Mouse (Mus musculus) heart, postnatal 10 days (tissue): ENCODE results near the gene Idi2. TPM values are rescaled to one million over a fixed set of nuclear protein-coding genes. Genes with fewer than 3 reads are reported as not detected.
"Not testable (repeated sequence)": the region's sequence is repeated elsewhere in the genome, so short reads cannot be mapped to it uniquely, and the experiment has no call there.

Experiments used
- DNase-seq, 2 experiments: peaks; one replicate each; pipeline ENCODE4 v3.0.0; 2021
- intact Hi-C: fragments of 180-260 bp; cut with DNase I; formaldehyde crosslinking; loops from one replicate; pipeline ENCODE4 v1.15.1; 2025
- microRNA-seq, 2 experiments: library from miRNA; unstranded; fragments of <30 nt; microRNA quantifications; one replicate each; pipeline ENCODE4 v1.2.0; 2022
- total RNA-seq, 2 experiments: library from RNA; stranded (reverse); gene quantifications; 2 replicates each; pipeline ENCODE4 v1.2.3; 2021

Gene Idi2
- total RNA-seq, 2 experiments from 2014 or later = not detected

GRCm38 (mm10) chr13:8995990-8996786, 43.5 kb downstream of the Idi2 start, which contains the start of gene Gtpbp4:
Gene Gtpbp4 (minus strand): TSS chr13:8996083.
- intact Hi-C loops = loop anchor here (1.0 to 5.0 kb wide), 3 partner anchors 97 to 124 kb away; partner anchors contain the start of genes Idi1, Larp4b and Wdr37
- DNase-seq = peak; percentile 98

- not testable (repeated sequence) for DNase-seq
- intact Hi-C loops = loop anchor here (5.0 kb wide), 2 partner anchors 110 to 125 kb away; partner anchors contain the start of genes Idi1 and Wdr37
Observed at GRCm38 (mm10) chr13:8997221-8997620, 44.6 kb downstream of the Idi2 start.

- no peak for DNase-seq
- intact Hi-C loops = loop anchor here (5.0 kb wide), 2 partner anchors 112 to 127 kb away; partner anchors contain the start of genes Idi1 and Wdr37
Observed at GRCm38 (mm10) chr13:8999464-8999863, 46.8 kb downstream of the Idi2 start.

GRCm38 (mm10) chr13:9003306-9003705, 50.6 kb downstream of the Idi2 start:
- intact Hi-C loops = no loop called here

More at GRCm38 (mm10) chr13:9003306-9003705, 50.6 kb downstream of the Idi2 start:
- DNase-seq = no peak

Small RNAs within 50 kb of the gene (microRNA-seq; reads per million reads assigned to microRNA genes)
- 0 reads per million in 2 experiments for gene Gm22750

Other genes with a start within 250 kb of the Idi2 start
- gene Wdr37, start 81.0 kb upstream of the Idi2 start, total RNA-seq = 10 to 100 TPM; 39.0 to 39.8 TPM
- 1 to 10 TPM; 7.9 TPM for gene Idi1, start 67.4 kb upstream of the Idi2 start, total RNA-seq
- not detected for gene Gm9745, start 4.6 kb upstream of the Idi2 start, total RNA-seq
- 10 to 100 TPM; 40.1 to 41.0 TPM for gene Gtpbp4, start 43.2 kb downstream of the Idi2 start, total RNA-seq
- gene Larp4b, start 141.0 kb downstream of the Idi2 start, total RNA-seq = 10 to 100 TPM; 78.4 to 81.5 TPM